Mouse (Mus musculus) liver, embryonic 14.5 days (tissue): ENCODE data around the gene Hepacam2.

Experiments
- CTCF ChIP-seq: IDR thresholded peaks from 2 replicates; pipeline ENCODE4 v1.5.1; 2016; ENCODE audit warnings: antibody characterized with exemption, low read depth, control low read depth
- EP300 ChIP-seq: IDR thresholded peaks from 2 replicates; pipeline ENCODE4 v1.6.1; 2016; ENCODE audit warnings: antibody characterized with exemption, low read depth

DNA sequence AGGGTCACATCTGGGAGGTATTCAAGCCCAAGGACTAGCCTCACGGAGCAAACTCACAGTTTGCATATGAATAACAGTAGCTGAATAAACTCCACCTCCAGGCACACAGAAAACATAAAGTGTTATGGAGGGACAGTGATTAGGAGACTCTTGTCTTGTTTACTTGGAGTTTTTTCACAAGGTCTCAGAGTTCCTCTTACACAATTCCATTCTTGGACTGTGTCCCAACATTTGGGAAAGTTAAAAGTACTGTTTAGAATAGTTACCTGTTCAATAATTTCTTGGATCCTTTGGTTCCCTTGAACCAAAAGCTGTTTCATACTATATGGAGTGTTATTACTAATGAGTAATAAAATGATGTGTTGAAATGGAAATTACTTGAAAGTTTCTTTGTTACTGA, 46.9 kb upstream of the Hepacam2 start:
- TF ChIP-seq CTCF: no peak
- no peak for TF ChIP-seq EP300
